Mouse (Mus musculus) lung, embryonic 14.5 days (tissue): ENCODE results near the gene Rarb. TPM values are rescaled to one million over a fixed set of nuclear protein-coding genes. Genes with fewer than 3 reads are reported as not detected.

ENCODE experiments used
- ATAC-seq: fragments of 200-750 bp; cut with Nextera tagmentation; 2 replicates; pipeline ENCODE4 v1.8.0; 2017; ENCODE audit warnings: mild to moderate bottlenecking, moderate TSS enrichment, moderate library complexity; ENCODE audit not compliant: insufficient read depth
- DNase-seq: peaks from one replicate; pipeline ENCODE4 v3.0.0-alpha.2; 2015
- H3K27ac ChIP-seq: fragments of 300-500 bp; sonication (generic); 2 replicates; pipeline ENCODE4 v1.5.1; 2014; ENCODE audit warnings: low read depth, mild to moderate bottlenecking, moderate library complexity
- H3K27me3 ChIP-seq: fragments of 300-500 bp; sonication (generic); 2 replicates; pipeline ENCODE4 v1.6.1; 2014; ENCODE audit warnings: low read length, control low read depth; ENCODE audit not compliant: insufficient read depth
- H3K36me3 ChIP-seq: fragments of 300-500 bp; sonication (generic); 2 replicates; pipeline ENCODE4 v1.6.1; 2014; ENCODE audit warnings: control low read depth; ENCODE audit not compliant: insufficient read depth
- H3K4me1 ChIP-seq: fragments of 300-500 bp; sonication (generic); 2 replicates; pipeline ENCODE4 v1.6.1; 2014; ENCODE audit warnings: antibody characterized with exemption, control low read depth; ENCODE audit not compliant: insufficient read depth
- H3K4me2 ChIP-seq: fragments of 300-500 bp; sonication (generic); 2 replicates; pipeline ENCODE4 v1.6.1; 2014; ENCODE audit warnings: mild to moderate bottlenecking
- H3K4me3 ChIP-seq: fragments of 300-500 bp; sonication (generic); 2 replicates; pipeline ENCODE4 v1.5.1; 2014; ENCODE audit warnings: low read depth, low read length
- H3K9ac ChIP-seq: fragments of 300-500 bp; sonication (generic); 2 replicates; pipeline ENCODE4 v1.6.1; 2014
- H3K9me3 ChIP-seq: fragments of 300-500 bp; sonication (generic); 2 replicates; pipeline ENCODE4 v1.6.1; 2016; ENCODE audit warnings: low read depth, low read length, control low read depth
- CTCF ChIP-seq: IDR thresholded peaks from 2 replicates; pipeline ENCODE4 v1.5.1; 2016; ENCODE audit warnings: antibody characterized with exemption, low read depth
- WGBS: fragments of 180-500 bp; shearing (Covaris S2); extraction: QIAGEN DNeasy Blood & Tissue Kit; methylation state at CpG from one replicate; pipeline ENCODE4 v1.1.7; 2014; 5-methylcytosine and 5-hydroxymethylcytosine counted together
- polyA plus RNA-seq: library from polyadenylated mRNA; unstranded; fragments of >200 nt; fragmentation: Nextera tagmentation; extraction: Ambion mirVana; gene quantifications from 2 replicates; pipeline ENCODE4 v1.2.1, GENCODE M21; 2014

Gene Rarb
- polyA plus RNA-seq, 1 experiment from 2014 or later = 17.3 TPM

- no peaks in the 10 kb centered on the region for H3K36me3 ChIP-seq
- no peak overlapping the region for H3K9ac ChIP-seq
- ATAC-seq (no peak), DNase-seq (no peak)
- no peak overlapping the region for H3K27ac ChIP-seq
- H3K4me1 ChIP-seq = peaks cover 4% of the 10 kb centered on the region; the same call in 1 of the 2 replicates
- H3K4me3 ChIP-seq = no peak overlapping the region
- no peaks in the 10 kb centered on the region for H3K9me3 ChIP-seq
- H3K27me3 ChIP-seq = no peaks in the 10 kb centered on the region
- TF ChIP-seq CTCF = peak; percentile 35
- H3K4me2 ChIP-seq = no peak overlapping the region
These were observed 213.5 kb downstream of the Rarb start for GRCm38 (mm10) chr14:16605480-16605879.

- no peak overlapping the region for H3K27ac ChIP-seq
- H3K27me3 ChIP-seq = no peaks in the 10 kb centered on the region
- no peak for ATAC-seq
- H3K4me1 ChIP-seq = peaks cover 4% of the 10 kb centered on the region; the same call in 1 of the 2 replicates
- no peak for TF ChIP-seq CTCF
- H3K4me2 ChIP-seq = no peak overlapping the region
- H3K9me3 ChIP-seq = no peaks in the 10 kb centered on the region
- no peaks in the 10 kb centered on the region for H3K36me3 ChIP-seq
- no peak overlapping the region for H3K4me3 ChIP-seq
- WGBS = 17% methylated on average over 8 of the region's 8 CpGs
- no peak overlapping the region for H3K9ac ChIP-seq
- DNase-seq = no peak
These were observed 214.4 kb downstream of the Rarb start for GRCm38 (mm10) chr14:16604469-16605064.

GRCm38 (mm10) chr14:16603040-16603590 is 215.8 kb downstream of the Rarb start:
- DNase-seq (no peak), ATAC-seq (peak; percentile 54; the same call in 1 of the 2 replicates)
- no peaks in the 10 kb centered on the region for H3K27me3 ChIP-seq
- no peak overlapping the region for H3K9ac ChIP-seq
- TF ChIP-seq CTCF = no peak
- no peaks in the 10 kb centered on the region for H3K36me3 ChIP-seq
- H3K27ac ChIP-seq = no peak overlapping the region
- H3K9me3 ChIP-seq = no peaks in the 10 kb centered on the region
- H3K4me3 ChIP-seq = no peak overlapping the region
- no peak overlapping the region for H3K4me2 ChIP-seq
- WGBS = 21% methylated on average over 5 of the region's 5 CpGs
- peaks cover 4% of the 10 kb centered on the region; the same call in 1 of the 2 replicates for H3K4me1 ChIP-seq

GRCm38 (mm10) chr14:16599224-16599623 is 219.7 kb downstream of the Rarb start:
- TF ChIP-seq CTCF = no peak
- Histone ChIP-seq H3K4me1 (no peaks in the 10 kb centered on the region), H3K9ac (no peak overlapping the region), H3K27ac (no peak overlapping the region), H3K4me3 (no peak overlapping the region), H3K4me2 (no peak overlapping the region), H3K9me3 (no peaks in the 10 kb centered on the region), H3K27me3 (no peaks in the 10 kb centered on the region), H3K36me3 (no peaks in the 10 kb centered on the region)
- WGBS = 63% methylated on average over 7 of the region's 7 CpGs
- DNase-seq (no peak), ATAC-seq (no peak)

- Histone ChIP-seq H3K9me3 (no peaks in the 10 kb centered on the region), H3K4me3 (no peak overlapping the region), H3K9ac (no peak overlapping the region), H3K27me3 (no peaks in the 10 kb centered on the region), H3K4me1 (no peaks in the 10 kb centered on the region), H3K27ac (no peak overlapping the region), H3K4me2 (no peak overlapping the region), H3K36me3 (no peaks in the 10 kb centered on the region)
- ATAC-seq (no peak; the same call in 1 of the 2 replicates), DNase-seq (peak; percentile 62)
- TF ChIP-seq CTCF = no peak
- WGBS = 22% methylated on average over 4 of the region's 4 CpGs
These were observed 220.9 kb downstream of the Rarb start for GRCm38 (mm10) chr14:16598074-16598501.

- Histone ChIP-seq H3K9me3 (no peaks in the 10 kb centered on the region), H3K4me3 (no peak overlapping the region), H3K4me1 (no peaks in the 10 kb centered on the region), H3K36me3 (no peaks in the 10 kb centered on the region), H3K9ac (no peak overlapping the region), H3K27me3 (no peaks in the 10 kb centered on the region), H3K27ac (no peak overlapping the region), H3K4me2 (no peak overlapping the region)
- TF ChIP-seq CTCF = no peak
- DNase-seq = no peak
- 0 out of 2 replicates have a peak, but pooled peaks have one; percentile 28 for ATAC-seq
- WGBS = 27% methylated on average over 4 of the region's 4 CpGs
These were observed 229.8 kb downstream of the Rarb start for GRCm38 (mm10) chr14:16589139-16589538.

- H3K4me2 ChIP-seq = no peak overlapping the region
- no peak overlapping the region for H3K27ac ChIP-seq
- H3K27me3 ChIP-seq = no peaks in the 10 kb centered on the region
- H3K36me3 ChIP-seq = no peaks in the 10 kb centered on the region
- H3K9me3 ChIP-seq = no peaks in the 10 kb centered on the region
- no peak for TF ChIP-seq CTCF
- no peak overlapping the region for H3K9ac ChIP-seq
- H3K4me1 ChIP-seq = 0 out of 2 replicates have a peak, but pooled peaks cover 3% of the 10 kb centered on the region
- no peak for ATAC-seq
- no peak for DNase-seq
- no peak overlapping the region for H3K4me3 ChIP-seq
These were observed 240.9 kb downstream of the Rarb start for GRCm38 (mm10) chr14:16578100-16578499.
